Mouse (Mus musculus): ENCODE measurements at regions not wholly inside any gene's neighbourhood (a gene's known extent, or its start where the extent isn't known, plus 50 kb on each side); places are given as distances from the start of the nearest gene placed in this dataset.
A peak's percentile ranks its signal among the peaks of the same experiment; 100 is the strongest.

- Histone ChIP-seq H3K4me1 (no peaks in the 10 kb centered on the region), H3K9me3 (no peaks in the 10 kb centered on the region), H3K4me3 (replicated peaks) (no peak overlapping the region), H3K4me2 (no peak overlapping the region), H3K36me3 (replicated peaks) (no peaks in the 10 kb centered on the region), H3K9ac (no peak overlapping the region), H3K27me3 (no peaks in the 10 kb centered on the region), H3K27ac (no peak overlapping the region)
- WGBS: 92% methylated on average over 3 of the region's 3 CpGs
- ATAC-seq (ENCODE audit: low FRiP score): no peak
Measured at GRCm38 (mm10) chr16:71489415-71489814, 818.7 kb upstream of the Robo1 start.

- Histone ChIP-seq H3K36me3 (replicated peaks) (no peaks in the 10 kb centered on the region), H3K9me3 (no peaks in the 10 kb centered on the region), H3K4me1 (peaks cover 7% of the 10 kb centered on the region), H3K4me2 (no peak overlapping the region), H3K9ac (no peak overlapping the region), H3K4me3 (replicated peaks) (no peak overlapping the region), H3K27ac (peak overlapping the region; percentile 37; the same call in 1 of the 2 replicates), H3K27me3 (no peaks in the 10 kb centered on the region)
- 40% methylated on average over 2 of the region's 2 CpGs for WGBS
- ATAC-seq (ENCODE audit: low FRiP score): peak; percentile 71; the same call in 1 of the 2 replicates
Measured at GRCm38 (mm10) chr16:71496478-71497198, 811.5 kb upstream of the Robo1 start.

- peak; percentile 82 for ATAC-seq (ENCODE audit: low FRiP score)
- Histone ChIP-seq H3K27ac (no peak overlapping the region), H3K9me3 (no peaks in the 10 kb centered on the region), H3K4me3 (replicated peaks) (no peak overlapping the region), H3K27me3 (no peaks in the 10 kb centered on the region), H3K4me1 (peaks cover 7% of the 10 kb centered on the region), H3K4me2 (no peak overlapping the region), H3K9ac (no peak overlapping the region), H3K36me3 (replicated peaks) (no peaks in the 10 kb centered on the region)
- WGBS: 18% methylated on average over 3 of the region's 3 CpGs
Measured at GRCm38 (mm10) chr16:71497199-71497584, 810.9 kb upstream of the Robo1 start.

GRCm38 (mm10) chr16:71511381-71511780 is 796.7 kb upstream of the Robo1 start:
- Histone ChIP-seq H3K4me3 (replicated peaks) (no peak overlapping the region), H3K27ac (no peak overlapping the region)

GRCm38 (mm10) chr16:71539312-71539711 is 768.8 kb upstream of the Robo1 start:
- H3K4me2 ChIP-seq: no peak overlapping the region
- H3K9ac ChIP-seq: no peak overlapping the region
- H3K4me1 ChIP-seq: no peaks in the 10 kb centered on the region
- no peaks in the 10 kb centered on the region for H3K36me3 ChIP-seq (replicated peaks)
- no peak; the same call in 1 of the 2 replicates for ATAC-seq (ENCODE audit: low FRiP score)
- no peaks in the 10 kb centered on the region for H3K9me3 ChIP-seq
- H3K4me3 ChIP-seq (replicated peaks): no peak overlapping the region
- H3K27ac ChIP-seq: no peak overlapping the region
- H3K27me3 ChIP-seq: no peaks in the 10 kb centered on the region

More at GRCm38 (mm10) chr16:71511381-71511780, 796.7 kb upstream of the Robo1 start:
- Histone ChIP-seq H3K9ac (no peak overlapping the region), H3K4me2 (no peak overlapping the region), H3K36me3 (replicated peaks) (no peaks in the 10 kb centered on the region), H3K9me3 (no peaks in the 10 kb centered on the region), H3K27me3 (no peaks in the 10 kb centered on the region), H3K4me1 (no peaks in the 10 kb centered on the region)
- 65% methylated on average over 2 of the region's 2 CpGs for WGBS
- no peak for ATAC-seq (ENCODE audit: low FRiP score)

Measured in forebrain, embryonic 12.5 days (tissue).